Mouse (Mus musculus): ENCODE measurements around the gene Taok1. TPM values are rescaled to one million over a fixed set of nuclear protein-coding genes. Genes with fewer than 3 reads are reported as not detected.

Taok1 gene
- polyA plus RNA-seq (2014; fragmentation: Illumina TruSeq; extraction: RNeasy Lipid Tissue Mini Kit (QIAGEN cat#74804); ENCODE audit: low read depth, low replicate concordance), result 57.1 TPM

DNA sequence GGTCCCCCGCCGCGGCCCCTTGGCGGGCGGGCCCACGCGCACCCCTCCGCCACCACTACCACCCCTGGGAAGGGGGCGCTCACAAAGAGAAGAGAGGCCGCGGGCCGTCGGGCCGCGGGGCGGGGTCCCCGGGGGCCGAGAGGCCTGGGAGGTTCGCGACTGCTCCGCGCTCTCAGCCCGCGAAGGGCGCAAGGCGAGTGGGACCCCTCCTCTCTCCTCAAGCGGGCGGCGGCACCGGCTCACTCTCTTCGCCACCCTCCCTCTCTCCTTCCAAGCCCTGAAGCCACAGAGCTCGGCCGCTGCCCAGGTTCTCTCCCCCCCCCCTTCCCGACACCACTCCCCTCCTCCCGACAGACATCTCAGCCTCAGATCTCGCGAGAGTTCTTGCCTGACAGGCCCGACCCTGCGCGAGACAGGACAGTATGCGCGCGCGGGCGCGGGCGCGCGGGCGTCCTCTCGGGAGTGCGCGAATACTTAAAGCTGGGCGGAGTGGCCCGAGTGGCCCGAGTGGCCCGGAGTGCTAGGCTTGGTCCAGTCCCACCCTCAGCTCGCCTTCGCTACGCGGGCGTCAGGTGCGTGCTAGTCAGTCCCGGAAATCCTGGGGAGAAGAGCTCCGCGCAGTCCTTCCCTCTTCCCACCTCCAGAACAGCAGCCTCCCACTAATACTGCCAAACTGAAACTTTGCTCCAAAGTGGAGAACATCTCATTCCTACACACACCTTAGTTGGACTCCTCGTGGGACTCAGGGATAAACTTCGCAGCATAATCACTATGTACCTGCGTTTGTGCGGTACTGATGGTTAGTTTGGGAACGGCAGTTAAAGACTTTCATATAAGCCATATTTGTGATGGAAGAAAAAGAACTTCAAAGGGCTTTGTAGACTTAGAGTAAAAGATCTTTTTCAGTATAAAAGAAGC lies at the start of gene Taok1:
TSS of gene Taok1 (minus strand) at position 278 of the 918 bp plus-strand sequence.

DNA sequence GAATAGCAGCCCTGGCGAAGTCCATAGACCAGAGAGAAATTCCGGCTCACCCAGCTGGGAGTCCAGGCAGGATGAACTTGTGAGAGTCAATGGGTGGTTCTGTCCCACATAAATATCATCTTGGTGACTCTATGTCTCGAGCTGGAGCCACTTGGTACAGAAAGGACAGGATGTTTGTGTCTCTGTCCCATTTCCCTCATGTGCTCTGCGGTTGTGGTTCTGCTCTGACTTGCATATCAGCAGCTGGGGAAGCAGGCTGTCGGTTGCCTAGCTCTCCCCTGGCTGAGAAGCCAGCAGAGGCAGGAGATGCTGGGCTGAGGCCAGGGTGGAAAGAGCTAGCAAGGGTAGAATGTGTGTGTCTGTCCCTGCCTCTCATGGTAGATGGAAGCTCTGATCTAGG lies 88.6 kb downstream of the Taok1 start, which contains the start of gene Gm10392:
TSS of gene Gm10392 (minus strand) at position 156 of the 400 bp plus-strand sequence.

DNA sequence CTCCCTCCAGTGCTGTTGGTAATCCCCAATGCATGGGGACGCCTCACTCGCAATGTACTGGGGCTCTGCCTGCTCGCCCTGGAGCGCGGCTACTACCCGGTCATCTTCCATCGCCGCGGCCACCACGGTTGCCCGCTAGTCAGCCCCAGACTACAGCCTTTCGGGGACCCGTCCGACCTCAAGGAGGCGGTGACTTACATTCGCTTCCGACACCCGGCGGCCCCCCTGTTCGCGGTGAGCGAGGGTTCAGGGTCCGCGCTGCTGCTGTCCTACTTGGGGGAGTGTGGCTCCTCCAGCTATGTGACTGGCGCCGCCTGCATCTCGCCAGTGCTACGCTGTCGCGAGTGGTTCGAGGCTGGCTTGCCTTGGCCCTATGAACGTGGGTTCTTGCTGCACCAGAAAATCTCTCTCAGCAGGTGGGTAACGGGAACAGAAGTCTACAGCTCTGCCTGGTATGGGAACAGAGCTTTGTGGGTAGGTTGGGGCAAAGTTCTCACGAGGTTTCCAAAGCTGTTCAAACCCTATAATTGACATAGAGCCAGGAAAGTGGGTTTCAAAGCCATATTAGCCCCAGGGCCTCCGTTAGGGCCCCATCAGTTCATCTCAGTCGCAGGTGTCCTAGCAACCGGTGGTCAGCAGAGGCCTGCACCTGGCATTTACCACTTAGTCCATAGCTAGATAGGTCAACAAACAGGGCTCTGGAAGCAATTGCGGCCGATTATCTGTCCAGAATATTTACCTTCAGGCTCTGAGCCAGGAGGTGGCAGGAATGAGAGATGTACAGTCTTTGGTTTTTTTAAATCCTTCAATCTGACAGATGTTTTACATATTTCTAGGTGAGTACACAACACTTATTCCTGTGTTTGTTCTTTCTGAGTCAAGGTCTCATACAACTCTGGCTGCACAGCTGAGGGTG lies 91.7 kb downstream of the Taok1 start, which contains the start of gene Trp53i13:
TSS of gene Trp53i13 (minus strand) at position 344 of the 916 bp plus-strand sequence.

DNA sequence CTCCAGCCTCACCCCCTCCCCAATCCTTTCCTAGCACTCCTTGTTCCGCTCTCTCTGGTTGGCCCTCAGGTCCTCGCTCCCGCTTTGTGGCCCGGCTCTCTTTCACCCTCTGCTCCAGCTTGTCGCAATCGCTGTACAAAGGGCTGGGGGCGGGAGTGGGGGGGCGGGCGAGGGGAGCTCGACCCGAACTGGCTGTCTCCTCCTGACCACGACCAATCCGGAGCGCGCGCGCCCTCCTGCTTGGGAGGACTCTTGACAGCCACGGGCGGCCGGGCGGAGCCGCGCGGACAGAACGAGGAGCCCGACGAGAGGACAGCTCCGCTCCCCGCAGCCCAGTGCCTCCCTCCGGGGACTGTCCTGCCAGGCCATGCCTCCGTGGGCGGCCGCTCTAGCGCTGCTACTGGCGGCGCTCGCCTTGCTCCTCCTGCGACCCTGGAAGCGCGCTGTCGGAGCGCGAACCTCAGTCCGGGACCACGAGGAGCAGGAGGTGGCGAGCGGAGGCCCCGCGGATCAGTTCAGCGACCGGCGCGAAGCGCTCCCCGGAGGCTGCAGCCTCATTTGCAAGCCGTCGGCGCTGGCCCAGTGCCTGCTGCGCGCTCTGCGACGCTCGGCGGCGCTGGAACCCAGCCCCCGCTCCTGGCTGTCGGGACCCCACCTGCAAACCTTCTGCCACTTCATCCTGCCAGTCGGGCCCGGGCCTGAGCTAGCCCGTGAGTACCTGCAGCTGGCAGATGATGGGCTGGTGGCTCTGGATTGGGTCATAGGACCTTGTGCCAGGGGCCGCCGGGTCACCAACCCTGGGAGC lies 92.6 kb downstream of the Taok1 start, which contains the start of gene Abhd15:
TSS of gene Abhd15 (plus strand) at position 290 of the 805 bp plus-strand sequence.

DNA sequence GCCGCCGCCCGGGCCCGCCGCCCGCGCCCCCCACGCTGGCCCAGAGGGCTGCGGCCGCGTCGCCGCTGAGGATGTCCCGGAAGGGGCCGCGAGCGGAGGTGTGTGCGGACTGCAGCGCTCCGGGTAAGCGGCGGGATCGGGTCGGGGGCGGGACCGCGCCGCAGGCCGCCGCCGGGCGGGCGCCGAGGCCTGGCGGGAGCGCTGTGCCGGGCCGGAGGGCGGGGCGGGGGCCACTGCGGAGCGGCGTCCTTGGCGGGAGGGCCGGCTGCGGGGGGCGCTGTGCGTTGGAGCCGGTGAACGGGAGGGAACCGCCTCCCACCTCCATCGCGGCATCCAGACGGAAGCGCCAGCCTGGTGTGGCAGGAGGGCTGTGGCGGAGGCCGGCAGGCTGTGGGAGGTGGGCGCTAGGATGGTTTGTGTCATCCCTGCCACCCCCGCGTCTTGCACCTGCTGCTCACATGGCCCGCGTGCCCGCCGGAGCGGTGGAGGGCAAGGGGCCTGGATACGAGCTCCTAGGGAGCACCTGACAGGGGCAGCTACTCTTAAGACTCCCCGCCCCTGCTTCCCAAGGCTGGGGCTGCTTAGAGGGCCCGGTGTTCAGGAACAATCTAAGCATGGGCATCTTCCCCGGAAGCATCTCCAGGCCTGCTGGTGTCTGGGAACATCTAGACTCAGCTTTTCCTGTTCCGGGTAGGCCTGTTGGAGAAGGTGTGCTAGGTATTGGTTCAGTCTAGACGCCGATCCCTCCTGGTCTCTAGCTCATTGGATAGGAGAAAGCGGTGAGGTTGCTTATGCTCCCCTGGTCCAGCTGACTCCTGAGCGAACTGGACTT lies 113.9 kb downstream of the Taok1 start, which contains the start of gene Git1:
TSS of gene Git1 (plus strand) at position 51 of the 832 bp plus-strand sequence.

DNA sequence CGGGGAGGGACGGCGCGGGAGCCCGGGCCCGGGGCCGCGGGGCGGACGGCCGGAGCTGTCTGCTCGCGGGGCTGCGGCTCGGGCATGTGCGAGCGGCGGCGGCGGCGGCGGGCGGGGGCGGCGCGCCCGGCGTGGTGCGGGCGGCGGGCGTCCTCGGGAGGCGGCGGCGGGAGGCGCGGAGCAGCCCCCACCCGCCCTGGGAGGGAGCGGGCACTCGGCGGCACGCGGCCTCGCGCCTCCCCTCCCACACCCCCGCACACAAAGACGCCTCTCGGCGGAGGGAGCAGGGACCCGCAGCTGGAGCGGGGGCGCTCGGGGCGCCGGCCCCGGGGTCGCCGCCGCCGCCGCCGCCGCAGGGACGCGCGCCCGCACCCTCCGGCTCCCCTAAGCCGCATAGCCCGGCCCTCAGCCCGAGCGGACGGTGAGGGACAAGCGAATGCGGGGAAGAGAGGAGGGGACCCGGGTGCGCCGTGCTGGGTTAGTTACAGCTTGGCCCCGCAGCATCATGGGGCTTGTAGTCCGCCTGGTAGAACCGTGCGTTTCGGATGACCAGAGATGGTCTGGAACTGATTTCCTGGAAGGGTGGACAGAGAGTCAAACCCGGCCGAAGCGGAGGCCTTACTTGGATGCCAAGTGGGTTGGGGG lies 117.9 kb downstream of the Taok1 start, which contains the start of gene Ankrd13b:
TSS of gene Ankrd13b (minus strand) at position 88 of the 645 bp plus-strand sequence.

Other genes with a start within 250 kb of the Taok1 start
- gene Coro6, start 145.4 kb downstream of the Taok1 start, polyA plus RNA-seq (2014; fragmentation: Illumina TruSeq; extraction: RNeasy Lipid Tissue Mini Kit (QIAGEN cat#74804); ENCODE audit: low read depth, low replicate concordance), result 0.36 TPM
- 0.20 TPM for gene Ankrd13b, start 118.1 kb downstream of the Taok1 start, polyA plus RNA-seq (2014; fragmentation: Illumina TruSeq; extraction: RNeasy Lipid Tissue Mini Kit (QIAGEN cat#74804); ENCODE audit: low read depth, low replicate concordance)
- gene Git1, start 114.3 kb downstream of the Taok1 start, polyA plus RNA-seq (2014; fragmentation: Illumina TruSeq; extraction: RNeasy Lipid Tissue Mini Kit (QIAGEN cat#74804); ENCODE audit: low read depth, low replicate concordance), result 0.40 TPM
- 0.16 TPM for gene Abhd15, start 92.7 kb downstream of the Taok1 start, polyA plus RNA-seq (2014; fragmentation: Illumina TruSeq; extraction: RNeasy Lipid Tissue Mini Kit (QIAGEN cat#74804); ENCODE audit: low read depth, low replicate concordance)
- not detected for gene Trp53i13, start 91.8 kb downstream of the Taok1 start, polyA plus RNA-seq (2014; fragmentation: Illumina TruSeq; extraction: RNeasy Lipid Tissue Mini Kit (QIAGEN cat#74804); ENCODE audit: low read depth, low replicate concordance)
- not detected for gene Gm10392, start 88.6 kb downstream of the Taok1 start, polyA plus RNA-seq (2014; fragmentation: Illumina TruSeq; extraction: RNeasy Lipid Tissue Mini Kit (QIAGEN cat#74804); ENCODE audit: low read depth, low replicate concordance)
- gene Nufip2, start 78.3 kb upstream of the Taok1 start, polyA plus RNA-seq (2014; fragmentation: Illumina TruSeq; extraction: RNeasy Lipid Tissue Mini Kit (QIAGEN cat#74804); ENCODE audit: low read depth, low replicate concordance), result 70.6 TPM
- gene Cryba1, start 117.5 kb upstream of the Taok1 start, polyA plus RNA-seq (2014; fragmentation: Illumina TruSeq; extraction: RNeasy Lipid Tissue Mini Kit (QIAGEN cat#74804); ENCODE audit: low read depth, low replicate concordance), result not detected
- 33.1 TPM for gene Myo18a, start 155.4 kb upstream of the Taok1 start, polyA plus RNA-seq (2014; fragmentation: Illumina TruSeq; extraction: RNeasy Lipid Tissue Mini Kit (QIAGEN cat#74804); ENCODE audit: low read depth, low replicate concordance)
- not detected for gene Gm10277, start 179.9 kb upstream of the Taok1 start, polyA plus RNA-seq (2014; fragmentation: Illumina TruSeq; extraction: RNeasy Lipid Tissue Mini Kit (QIAGEN cat#74804); ENCODE audit: low read depth, low replicate concordance)